Mouse (Mus musculus) right cerebral cortex, postnatal 36 days (tissue): ENCODE measurements around the gene Smim13.
A peak's percentile ranks its signal among the peaks of the same experiment; 100 is the strongest.

Experiments used
- DNase-seq, 2 experiments: peaks; one replicate each; pipeline ENCODE4 v3.0.0; 2022; ENCODE audit warnings: low spot score in 2 of 2, mixed read lengths in 1 of 2

Smim13 gene

DNA sequence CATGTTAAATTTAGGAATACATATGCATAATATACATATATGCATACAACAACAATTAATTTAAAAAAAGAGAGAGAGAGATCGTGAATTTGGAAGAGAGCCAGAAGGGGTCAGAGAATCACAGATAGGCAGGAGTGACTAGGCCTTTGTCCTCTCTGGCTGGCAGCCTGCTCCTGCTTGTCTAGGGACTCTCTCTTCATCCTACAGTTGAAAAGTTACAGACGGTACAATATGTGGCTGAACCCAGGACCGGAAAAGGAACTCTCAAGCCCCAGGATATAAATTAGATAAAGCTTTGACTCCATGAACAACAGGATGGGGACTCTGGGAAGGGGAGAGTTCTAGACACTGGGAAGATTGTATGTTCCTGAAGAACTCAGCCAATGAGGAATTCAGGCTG is 36.6 kb downstream of the Smim13 start:
- no peak for DNase-seq

DNA sequence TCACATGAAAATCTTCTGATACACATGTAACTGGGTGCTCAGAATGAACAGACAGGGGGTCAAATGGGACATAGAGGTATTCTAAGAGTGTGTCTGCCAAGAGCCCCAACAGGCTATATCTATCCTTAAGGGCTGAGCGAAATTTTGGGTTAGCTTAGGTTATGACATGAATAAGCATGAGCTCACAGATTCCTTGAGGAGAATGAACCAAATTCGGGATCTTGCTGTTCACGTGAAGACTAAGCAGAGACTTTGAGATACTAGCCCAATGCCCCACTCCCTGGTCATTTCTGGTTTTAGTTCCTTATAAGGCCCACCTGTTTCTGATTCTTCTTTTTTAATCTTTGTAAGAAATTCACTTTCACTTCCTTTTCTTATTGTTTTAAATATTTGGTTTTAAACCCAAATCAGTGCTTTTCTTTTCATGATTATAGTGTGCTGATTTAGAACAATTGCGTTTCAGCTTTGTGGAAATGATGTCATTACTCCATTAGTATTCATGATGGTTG is 41.9 kb downstream of the Smim13 start:
- DNase-seq, result no peak

DNA sequence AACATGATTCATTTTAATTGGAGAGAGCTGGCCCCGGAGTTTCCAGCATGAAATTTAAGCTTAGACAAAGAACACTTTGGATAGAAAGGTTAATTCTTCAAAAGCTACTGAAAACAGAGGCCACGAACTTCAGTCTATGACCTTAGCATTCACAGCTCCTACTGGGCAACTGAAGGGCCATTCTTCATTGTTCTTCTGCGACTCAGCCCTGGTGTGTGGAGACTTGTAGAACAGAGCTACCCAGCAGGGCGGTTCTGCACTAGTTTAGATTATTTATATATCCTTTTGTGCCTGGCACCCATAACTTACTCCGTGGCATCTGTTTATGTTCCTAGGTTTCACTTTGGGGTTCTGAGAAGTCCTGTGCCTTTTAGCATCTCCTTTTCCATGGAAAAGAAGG is 44.0 kb downstream of the Smim13 start:
- no peak for DNase-seq

GRCm38 (mm10) chr13:41295886-41296285 is 46.2 kb downstream of the Smim13 start:
- DNase-seq, result no peak

- DNase-seq, result no peak
Measured at GRCm38 (mm10) chr13:41296396-41296795, 46.8 kb downstream of the Smim13 start.

GRCm38 (mm10) chr13:41298533-41298932 is 48.9 kb downstream of the Smim13 start:
- DNase-seq, result no peak

- no peak for DNase-seq
Measured at GRCm38 (mm10) chr13:41298996-41299395, 49.4 kb downstream of the Smim13 start.

- DNase-seq, result no peak
Measured at GRCm38 (mm10) chr13:41300037-41300436, 50.4 kb downstream of the Smim13 start.

DNA sequence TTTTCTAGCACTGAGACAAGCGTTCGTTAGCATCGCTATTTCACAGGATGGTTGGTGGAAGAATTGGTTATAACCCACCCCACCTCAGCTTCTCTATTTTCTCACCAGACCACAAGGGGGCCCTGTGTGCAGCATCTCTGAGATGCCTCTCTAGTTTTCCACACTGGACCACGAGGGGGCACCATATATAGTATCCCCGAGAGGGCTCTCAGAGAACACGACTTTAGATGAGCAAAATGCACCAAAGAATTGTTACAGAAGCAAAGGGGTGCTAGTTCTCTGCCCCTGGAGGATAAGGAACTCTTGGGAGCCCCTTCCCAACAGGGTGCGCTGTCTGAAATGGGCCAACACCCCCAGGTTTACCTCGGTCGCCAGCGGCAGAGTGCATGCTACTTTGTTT is 53.1 kb downstream of the Smim13 start:
- DNase-seq, result peak; percentile 37 to 49

GRCm38 (mm10) chr13:41320749-41321148 is 71.1 kb downstream of the Smim13 start:
- no peak for DNase-seq

DNA sequence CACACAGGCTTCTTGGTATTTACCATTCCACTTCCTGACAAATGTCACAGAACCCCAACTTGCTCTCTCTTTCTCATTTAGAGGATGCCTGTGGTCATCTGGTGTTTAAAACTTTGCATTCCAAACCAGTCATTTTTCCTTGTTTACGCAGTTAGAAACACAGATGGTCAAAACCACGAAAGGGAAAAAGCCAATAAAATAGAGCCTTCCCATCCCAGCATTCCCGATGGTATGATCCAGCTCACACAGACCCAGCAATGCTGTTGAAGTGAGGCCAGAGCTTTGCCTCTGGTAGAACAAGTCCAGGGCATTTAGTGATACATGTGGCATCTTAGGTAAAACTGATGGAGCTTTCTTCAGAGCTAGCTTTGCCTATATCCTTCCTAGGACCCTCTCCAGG is 71.8 kb downstream of the Smim13 start:
- no peak for DNase-seq

DNA sequence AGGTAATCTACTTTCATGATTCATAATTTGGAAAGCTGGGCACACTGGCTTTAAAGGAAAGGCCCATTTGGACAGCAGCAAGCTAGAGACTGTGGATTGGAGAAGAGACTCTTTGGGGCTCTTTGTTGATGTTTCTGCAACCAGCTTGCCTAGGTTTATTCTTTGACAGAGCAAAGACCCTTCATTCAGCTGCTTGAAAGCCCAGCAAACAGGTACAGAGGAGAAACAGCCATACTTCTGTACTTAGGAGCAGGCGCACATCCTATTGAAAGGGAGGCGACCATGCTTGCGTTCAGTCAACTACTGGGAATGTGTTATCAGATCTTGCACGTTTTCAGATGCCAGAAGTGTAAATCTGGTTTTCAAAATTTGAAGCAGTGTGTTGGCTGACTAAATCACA is 75.0 kb downstream of the Smim13 start:
- DNase-seq, result no peak

DNA sequence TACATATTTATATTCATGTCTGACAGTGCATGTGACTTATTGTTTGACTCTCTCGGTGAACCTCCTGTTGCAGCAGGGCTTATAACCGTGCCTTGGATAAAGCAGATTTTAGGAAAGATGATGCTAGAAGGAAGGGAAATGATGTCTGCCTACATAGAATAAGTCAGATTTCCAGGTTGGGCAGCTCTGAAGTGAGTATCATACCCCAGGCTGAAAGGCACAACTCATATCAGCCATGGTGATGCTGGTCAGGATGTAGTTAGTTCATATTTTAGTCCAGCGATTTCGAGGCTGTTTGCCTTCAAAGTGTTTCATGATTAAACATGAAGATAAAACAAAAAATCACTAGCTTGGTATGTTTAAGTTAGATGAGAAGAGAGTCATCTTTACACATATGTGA is 75.7 kb downstream of the Smim13 start:
- no peak for DNase-seq

DNA sequence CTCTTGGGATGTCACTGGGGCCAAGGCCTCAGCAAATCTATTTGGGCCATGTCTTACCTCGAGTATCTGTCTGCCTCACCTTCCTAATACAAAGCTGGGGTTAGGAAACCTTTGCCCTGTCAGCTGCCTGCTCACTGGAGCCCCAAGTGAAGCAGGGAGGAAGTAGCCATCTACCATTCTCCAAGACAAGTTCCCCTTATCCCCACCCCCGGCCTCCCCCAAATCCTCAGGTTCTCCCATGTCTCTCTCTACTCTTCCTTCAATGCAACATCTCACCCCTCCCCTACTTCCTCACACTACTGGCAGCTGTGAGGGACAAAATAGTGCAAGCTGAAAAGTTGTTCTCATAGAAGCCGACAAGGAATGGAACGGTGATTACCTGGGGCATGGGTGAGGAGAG is 76.5 kb downstream of the Smim13 start:
- no peak for DNase-seq
